Mouse (Mus musculus): Measurements from ENCODE around the gene Shisa6. TPM values are rescaled to one million over a fixed set of nuclear protein-coding genes. Genes with fewer than 3 reads are reported as not detected.

The Shisa6 gene
- total RNA-seq (2021) = 1 to 10 TPM in 1 of 2 experiments, under 1 TPM in 1; 0.69 to 1.2 TPM
- long read RNA-seq, experiment 1 = 0 reads
- long read RNA-seq, experiment 2, partial matches to known transcripts = 0 of 1 reads
- long read RNA-seq, experiment 2, other reads (novel, unspliced or antisense) = 1 of 1 reads

DNA sequence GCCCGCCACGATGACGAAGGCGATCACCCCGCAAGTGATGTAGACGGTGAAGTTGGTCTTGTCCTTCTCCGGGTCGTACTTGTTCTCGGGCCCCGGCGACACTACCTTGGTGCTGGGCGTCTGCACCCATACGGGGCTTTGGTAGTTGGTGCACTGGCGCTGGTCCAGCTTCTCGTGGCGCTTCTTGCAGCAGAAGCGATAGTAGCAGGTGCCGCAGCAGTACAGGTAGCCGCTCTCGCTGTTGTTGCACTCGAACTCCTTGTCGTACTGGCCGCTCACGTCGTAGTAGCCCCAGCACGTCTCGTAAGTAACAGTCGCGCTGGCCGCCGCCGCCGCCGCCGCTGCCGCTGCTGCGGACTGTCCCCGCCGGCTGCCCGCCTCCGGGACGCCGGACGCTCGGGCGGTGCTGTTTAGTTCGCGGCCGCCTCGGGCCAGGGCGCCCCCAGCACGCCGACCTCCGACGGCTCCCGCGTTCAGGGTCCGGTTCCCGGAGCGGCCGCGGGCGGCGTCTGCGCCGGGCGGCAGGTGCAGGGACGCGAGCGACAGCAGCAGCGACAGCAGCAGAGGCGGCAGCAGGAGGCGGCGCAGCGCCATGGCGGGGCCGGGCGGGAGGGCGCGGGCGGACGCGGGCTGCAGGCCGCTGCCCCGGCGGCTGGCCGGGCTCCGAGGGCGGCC is at the start of gene Shisa6:
Shisa6 (minus strand) TSS at position 594 of the 675 bp plus-strand sequence.
- DNase-seq = peak in 1 of 2 experiments; percentile 4

DNA sequence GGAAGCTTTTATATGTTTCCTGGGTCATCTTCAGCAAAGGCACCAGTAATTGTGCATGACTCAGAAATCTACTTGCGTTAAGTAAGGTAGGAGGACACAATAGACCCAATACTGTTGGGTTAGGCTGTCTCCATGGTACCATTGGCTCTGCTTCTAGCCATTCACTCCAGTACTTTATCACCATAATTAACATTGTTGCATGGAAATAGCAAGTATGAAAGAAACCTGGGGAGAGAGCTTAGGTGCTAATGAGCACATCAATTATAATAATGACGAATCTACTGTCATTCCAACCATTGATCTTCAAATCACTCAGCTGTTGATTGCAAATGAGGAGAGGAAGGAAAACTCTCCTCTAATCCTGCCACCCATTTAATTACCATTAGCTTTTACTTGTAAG is 48.1 kb upstream of the Shisa6 start:
- DNase-seq = no peak

DNA sequence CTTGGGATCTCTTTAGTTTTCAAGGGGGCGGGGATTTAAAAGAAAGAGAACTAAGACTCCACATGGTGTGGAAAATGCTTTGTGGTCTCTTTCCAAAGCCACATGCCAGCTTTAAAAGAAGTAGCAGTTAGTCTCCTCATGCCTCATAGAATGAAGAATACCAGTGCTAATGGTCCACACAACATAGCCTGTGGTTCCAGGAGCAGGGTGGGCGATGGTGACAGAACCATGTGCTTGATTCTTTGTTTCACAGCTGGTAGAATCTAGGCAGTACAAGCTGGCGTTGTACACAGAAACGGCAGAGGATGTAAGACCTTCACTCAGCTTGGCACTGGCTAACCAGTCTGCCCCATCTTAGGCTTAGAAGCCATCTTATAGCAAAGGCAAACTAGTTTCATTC is 43.3 kb upstream of the Shisa6 start:
- DNase-seq = no peak

DNA sequence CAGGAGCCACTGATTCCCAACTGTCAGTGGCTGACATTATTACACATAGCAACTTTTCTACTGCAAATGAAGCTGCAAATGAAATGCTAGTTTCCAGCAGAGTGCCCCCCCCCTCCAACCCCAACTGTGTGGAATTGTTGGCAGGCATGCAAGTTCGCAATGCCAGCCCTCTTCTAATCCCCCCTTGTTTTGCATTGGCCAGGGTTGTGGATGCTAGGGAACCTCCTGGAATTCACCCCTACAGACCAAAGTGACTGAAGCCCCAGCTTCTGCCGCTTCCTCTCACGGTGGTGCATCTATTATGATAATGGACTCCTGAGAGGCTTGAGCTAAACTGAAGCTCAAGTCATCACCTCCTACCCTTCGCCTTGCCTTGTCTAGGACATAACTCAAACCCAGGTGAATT is 42.6 kb upstream of the Shisa6 start:
- no peak for DNase-seq

DNA sequence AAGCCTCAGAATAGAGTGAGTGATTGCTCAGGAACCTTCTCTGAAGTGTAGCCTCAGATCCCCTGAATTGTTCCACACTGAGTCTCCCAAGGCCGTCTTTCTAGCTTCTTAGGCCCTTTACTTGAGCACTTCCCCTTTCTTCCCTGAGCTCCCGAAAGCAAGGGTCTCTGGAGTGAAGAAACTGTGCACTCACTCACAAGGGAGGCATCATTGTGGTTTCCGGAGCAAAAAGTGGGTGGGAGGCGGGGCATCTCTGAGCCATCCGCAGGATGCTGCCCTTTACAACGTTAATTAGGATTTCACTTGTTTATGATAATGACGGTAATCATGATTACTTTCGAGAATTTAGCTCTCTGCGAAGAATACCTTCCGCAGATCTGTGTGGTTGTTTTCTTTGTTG is 41.6 kb upstream of the Shisa6 start:
- DNase-seq = no peak

DNA sequence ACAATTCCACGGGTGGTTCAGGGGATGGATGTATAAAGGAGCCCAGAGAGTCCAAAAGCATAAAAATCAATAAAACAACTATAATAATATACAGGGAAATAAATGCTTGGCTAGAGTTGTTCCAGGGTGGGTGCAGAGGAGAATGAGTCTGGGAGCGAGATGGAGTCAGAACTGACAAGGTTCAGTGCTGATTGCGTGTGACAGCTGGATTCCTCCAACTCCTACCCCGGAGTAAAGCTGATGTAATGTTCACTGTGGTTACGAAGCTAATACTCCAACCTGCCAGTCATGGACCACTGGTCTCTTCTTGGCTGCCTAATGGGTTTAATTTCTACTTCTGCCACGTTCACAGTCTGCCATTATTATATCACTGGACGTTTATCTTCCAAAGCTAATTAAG is 36.5 kb upstream of the Shisa6 start:
- no peak for DNase-seq

DNA sequence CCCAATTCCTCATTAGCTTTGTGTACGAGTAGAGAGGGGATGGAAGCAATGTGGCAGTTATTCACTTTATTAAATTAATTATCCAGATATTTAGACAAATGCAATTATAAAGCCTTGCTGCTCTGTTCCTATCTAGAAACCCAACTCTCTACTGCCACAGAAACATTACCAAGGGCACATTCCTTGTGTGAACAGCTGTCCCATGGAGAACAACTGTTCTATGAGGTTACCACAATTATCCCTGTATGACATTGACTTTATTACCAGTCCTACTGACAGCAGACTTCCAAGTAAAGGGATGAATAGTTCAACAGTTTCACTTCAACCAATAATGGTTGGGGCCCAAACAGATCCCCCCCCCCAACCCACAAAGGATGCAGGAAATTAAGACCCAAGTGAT is 12.1 kb upstream of the Shisa6 start:
- no peak for DNase-seq

DNA sequence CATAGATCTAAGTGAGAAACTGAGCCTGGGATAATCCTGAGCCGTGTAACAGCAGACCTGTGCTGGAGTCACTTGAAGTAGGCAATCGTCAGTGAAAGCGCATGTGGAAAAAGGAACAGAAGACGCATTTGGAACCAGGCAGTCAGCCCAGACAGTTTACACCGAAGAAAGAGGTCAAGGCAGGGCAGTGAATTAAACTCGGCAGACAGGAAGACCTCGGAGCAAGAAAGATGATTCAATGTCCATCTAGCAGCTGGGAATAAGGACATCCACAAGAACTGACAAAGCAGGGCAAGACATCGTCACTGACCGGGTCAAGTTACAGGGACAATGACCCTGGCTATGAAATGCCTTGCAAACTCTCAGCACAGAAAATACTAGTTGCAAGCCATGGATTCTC is 10.1 kb upstream of the Shisa6 start:
- DNase-seq = no peak

DNA sequence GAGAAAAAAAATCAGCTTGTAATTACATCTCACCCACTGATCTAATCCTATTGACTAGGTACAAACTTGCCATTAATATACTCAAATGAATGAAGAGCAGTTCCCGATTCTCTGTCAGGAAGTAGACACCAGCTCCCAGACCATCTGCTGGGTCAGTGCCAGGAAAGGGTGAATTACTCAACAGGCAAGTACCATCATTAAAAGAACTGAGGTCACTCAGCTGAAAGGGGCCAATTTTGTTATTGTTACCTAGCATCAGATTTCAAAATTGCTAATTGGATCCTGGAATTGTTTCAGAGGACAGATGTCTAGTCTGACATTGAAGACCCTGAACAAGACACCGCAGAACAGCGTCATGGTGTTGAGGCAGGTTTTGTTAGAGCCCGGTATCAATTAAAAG is 9.4 kb upstream of the Shisa6 start:
- no peak for DNase-seq

DNA sequence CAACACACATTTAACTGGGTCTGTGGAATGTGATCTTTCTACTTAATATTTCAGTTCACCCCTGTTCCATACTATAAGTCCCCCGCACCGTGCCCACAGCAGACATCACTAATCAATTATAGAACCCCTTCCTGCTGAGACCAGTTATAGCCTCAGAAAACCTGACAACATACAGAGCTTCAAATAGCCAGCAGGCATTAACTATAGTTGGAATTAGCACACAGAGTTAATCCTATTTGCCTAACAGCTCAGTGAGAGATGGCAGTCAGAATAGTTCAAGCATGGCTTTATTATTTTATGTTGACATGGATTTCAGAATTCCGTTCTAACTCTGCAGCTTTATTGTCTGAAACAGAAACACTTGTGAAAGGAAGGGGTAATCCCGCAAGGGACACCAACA is 8.5 kb upstream of the Shisa6 start:
- no peak for DNase-seq

DNA sequence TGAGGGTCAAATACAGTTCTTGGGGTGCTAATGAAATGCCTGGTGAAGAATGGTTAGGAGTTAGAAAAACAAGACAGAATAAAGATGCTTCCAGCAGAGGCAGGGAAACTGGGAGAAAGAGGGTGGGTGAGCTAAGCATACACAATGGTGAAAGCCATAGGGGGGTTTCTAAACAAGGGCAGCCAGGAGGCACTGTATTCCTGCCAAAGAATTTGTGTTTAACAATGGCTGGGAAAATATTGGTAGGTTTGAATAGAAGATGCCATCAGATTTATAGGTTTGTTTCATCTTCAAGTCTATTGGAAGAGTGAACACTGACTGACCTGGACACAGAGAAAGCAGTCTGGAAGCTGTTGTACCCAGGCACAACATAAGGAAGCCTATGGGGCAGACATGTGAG is 2.4 kb upstream of the Shisa6 start:
- DNase-seq = no peak

DNA sequence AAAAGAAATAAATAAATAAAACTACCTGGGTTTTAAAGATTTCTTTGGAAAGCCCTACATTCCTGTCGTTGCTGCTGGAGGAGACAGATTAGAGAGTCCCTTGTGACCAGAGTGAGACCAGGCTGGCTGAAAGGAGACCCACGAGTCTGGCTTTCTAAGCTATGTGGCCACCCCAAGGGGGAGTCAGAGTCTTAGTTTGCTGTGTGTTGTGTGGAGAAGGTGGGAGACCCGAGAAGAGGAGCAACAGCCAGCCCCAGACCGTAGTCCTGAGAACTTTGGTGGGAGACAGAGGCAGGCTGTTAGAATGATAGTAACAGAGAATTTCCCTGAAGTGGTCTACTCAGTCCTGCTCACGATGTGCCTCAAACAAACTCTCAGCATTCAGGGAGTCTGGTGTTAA is 1.6 kb upstream of the Shisa6 start:
- no peak for DNase-seq

DNA sequence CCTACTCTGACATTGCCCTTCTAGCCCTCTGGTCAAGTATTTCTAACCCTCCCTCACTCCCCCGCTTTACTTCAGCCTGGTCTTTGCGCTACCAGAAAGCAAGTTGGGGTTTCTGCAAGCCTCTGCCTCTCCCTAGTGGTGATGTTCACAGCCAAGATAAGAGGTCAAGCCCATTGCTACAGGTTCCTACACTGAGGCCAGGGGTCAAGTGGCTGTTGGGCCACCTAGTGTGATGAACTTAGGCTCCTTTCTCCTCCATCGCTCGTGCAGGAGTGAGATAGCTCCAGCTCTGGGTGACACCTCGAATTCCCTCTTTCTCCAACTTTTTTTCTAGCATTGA is 1.2 kb upstream of the Shisa6 start:
- DNase-seq = no peak

DNA sequence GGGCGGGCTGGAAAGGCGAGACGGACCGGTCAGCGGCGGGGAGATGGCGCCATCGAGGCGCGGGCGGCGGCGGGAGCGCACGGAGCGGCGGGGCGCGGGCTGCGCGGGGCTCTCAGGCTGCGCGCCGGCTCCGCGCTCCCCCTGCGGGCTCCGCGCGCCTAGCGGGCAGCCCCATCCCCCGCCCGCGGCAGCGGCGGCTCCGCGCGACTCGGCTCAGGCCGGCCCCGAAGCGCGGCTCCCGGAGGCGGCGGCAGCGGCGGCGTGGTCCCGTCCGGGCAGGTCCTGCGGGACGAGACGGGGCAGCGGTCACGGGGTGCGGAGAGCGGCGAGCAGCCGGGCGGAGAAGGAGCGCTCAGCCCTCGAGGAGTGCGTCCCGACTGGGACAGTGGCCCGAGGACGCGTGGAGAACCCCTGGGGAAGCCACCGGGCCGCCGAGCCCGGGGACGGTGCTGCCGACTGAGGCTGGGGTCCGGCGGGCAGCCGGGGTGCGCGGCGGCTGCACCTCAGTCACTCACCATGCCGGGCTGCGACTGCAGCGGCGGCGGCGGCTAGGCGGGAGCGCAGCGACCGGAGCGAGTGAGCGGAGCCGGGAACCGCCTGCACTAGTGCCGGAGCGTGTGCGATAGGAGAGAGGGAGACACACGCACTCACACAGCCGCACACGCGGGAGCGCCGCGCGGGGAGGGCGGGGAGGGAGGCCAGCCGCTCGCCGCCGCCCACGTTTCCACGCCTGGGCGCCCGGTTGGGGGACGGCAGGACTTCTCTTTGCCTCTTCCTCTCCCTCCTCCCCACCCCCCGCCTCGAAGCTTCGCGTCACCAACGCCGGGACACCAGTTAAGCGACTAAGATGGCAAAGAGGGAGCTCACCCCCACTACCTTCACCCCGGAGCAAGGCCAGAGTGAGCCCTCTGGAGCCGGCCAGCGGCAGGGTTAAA is 549 bp upstream of the Shisa6 start:
- peak; percentile 4 to 16 for DNase-seq

DNA sequence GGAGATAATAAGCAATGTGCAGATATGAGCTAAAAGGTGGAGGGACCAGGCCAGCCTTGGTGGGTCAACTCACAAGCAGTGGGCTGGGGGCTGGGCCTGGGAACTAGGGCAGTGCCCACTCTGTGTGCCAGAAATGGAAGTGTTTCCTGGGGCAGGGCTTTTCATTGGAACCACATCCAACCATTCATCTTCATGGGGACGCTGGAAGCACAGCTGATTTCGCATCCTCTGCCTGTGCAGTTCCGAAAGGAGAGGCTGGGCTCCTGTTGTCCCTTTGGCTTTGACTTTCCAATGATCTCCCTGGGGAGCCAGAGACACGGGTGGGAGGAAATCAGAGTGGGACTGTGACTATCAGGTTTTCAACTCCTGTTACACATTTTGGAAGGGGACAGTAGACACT is 1.5 kb downstream of the Shisa6 start:
- no peak for DNase-seq

DNA sequence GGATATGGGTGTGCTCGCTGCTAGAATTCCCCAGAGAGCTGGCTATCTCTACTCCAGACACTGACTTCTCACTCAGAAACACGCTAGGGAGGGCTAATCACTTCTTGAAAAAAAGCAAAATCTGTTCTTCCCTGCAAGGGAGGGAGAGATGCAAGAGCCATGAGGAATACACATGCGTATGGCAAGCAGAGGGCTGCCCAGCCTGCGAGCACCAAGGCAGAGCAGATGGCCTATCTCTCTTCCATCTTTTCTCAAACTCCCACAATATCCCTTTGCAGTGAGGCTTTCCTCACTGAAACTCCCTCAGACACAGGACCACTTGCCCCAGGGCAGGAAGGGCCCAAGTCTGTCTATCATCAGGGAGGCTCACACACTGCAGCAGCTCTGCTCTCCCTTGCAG is 3.4 kb downstream of the Shisa6 start:
- DNase-seq = no peak

DNA sequence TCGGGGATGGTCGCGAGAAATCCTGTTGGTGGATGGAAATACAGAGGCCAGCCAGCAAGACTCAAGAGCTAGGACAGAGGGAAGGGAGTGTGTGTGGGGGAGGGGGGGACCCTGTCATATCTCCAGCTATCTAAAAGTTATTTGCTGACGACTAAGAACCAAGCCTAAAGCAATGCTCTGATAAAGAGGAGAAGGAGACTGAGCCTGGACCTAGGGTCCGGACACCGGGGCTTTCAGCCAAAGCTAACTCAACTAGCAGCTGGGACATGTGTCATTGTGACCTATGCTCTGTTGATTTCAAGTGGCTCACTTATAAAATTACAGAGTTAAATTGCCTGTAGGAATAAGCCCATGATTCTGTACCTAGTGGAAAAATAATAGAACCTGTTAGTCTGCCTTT is 6.4 kb downstream of the Shisa6 start:
- no peak for DNase-seq

DNA sequence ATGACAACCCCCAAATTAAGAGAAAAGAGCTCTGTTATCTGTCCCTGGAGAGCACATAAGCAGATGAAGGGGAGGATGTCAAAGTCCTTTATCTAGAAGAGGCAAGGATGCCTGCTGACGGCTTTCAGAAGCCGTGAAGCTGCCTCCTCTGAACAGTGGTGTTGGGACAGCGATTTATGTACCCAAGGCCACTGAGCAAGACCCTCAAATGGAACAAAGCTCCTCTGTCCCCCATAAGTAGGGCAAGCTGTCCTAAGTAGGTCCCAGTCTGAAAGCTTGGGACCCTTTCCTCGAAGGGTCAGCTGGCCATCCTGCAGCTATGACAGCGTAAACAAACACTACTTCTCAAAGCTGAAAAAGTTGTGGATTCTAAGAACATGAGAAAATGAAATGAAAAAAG is 11.4 kb downstream of the Shisa6 start:
- no peak for DNase-seq

DNA sequence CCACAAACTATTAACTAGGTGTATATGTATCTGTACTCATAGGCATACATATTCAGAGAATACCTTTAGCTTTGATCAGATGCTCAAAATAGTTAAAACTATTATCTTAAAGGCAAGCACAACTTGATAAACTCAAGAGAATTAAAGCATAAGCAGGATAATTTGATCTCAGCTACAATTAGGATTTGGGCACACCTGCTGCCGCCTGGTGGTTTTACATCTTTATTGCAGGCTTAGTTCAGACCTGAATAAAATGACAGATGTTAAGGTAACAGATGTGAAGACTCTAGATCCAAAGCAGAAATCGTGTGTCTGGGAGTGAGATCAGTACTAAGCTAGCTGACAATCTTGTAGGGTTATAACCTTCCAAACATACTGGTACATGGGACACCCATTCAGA is 24.8 kb downstream of the Shisa6 start:
- no peak for DNase-seq

DNA sequence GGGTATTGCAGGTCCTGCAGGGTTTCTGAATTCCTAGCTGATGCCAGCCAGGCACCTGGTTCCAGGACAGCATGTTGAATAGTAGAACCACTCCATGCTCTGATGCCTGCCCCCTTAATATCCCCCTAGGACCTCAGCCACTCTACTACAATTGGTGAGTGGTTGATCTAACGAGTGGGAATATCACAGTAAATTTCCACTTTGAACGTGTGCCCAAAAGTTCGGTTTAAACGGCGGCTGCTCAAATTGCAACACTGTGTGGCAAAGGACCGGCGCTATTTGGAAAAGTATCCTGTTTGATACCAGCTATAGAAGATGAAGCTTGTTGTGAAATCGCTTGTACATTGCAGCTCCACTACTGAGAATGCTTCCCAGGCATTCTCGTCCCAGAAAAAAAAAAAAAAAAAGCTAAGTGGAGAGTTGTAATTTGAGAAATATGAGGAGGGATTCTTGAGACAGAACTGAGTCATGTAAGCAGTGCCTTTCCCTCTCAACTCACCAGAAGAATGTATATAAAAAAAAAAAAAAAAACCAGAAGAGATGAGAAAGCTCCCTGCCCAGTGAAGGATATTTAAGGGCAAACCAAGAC is 26.8 kb downstream of the Shisa6 start:
- DNase-seq = no peak

DNA sequence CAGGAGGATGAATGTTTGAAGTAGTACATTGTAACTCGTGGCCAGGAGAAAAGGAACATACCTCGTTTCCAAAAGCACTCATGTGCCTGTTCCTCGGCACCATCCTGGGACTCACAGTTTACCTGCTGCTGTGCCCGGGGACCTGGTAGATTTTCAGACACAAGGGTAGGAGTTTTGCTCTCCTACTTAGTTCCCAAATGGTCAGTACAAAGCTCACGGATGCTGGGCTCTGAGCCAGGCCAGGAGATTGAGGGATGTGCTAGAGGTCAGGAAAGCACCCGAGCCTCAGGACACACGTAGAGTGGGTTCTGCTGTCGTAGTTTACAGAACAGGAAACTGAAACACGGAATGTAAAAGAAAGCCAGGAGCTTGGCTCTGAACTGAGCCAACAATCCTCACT is 29.5 kb downstream of the Shisa6 start:
- DNase-seq = no peak

DNA sequence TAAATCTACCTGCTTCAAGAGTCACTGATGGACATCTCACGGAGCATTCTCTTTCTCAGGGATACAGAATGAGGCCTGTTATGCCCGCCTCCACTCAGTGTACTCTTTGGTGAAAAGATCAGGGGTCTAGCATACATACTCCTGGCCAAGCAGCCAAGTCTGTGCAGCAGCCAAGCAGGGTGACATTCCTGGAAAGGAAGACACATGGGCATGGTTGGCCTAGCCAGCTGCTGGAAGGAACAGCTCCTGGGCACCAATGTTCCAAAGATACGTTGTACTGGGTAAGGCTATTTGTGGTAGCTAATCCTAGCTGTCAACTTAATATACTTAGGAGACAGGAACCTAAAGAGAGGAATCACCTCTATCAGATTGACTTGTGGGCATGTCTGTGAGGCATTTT is 31.4 kb downstream of the Shisa6 start:
- peak; percentile 12 to 57 for DNase-seq

DNA sequence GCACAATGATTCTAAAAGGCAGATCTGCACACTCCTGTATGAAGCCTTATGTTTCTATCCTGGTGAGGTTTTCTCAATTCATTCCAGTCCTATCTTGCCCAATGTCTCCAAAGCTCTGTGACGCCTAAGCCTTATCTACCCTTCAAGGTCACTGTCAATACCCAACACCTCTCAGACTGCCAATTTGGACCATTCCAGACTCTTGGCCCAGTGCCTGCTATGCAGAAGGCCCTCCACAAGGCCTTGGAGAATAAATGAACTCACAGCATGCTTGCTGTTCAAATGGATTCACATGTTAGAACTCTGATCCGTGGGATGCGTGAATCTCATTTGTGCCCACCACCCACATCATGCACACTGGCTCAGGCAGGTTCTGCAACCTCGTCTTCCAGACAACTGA is 38.0 kb downstream of the Shisa6 start:
- DNase-seq = peak; percentile 78 to 83

All from heart, adult 18-20 months (tissue).